8 mouse cellular contexts compared by ENCODE assay signal in genomic region chr3:84313003-84313800, GRCm38 (mm10). TPM values are rescaled to one million over a fixed set of nuclear protein-coding genes. Genes with fewer than 3 reads are reported as not detected.
DNase-seq lines count a peak whose midpoint lies in the region; ATAC-seq and TF ChIP-seq lines count a peak whose summit lies in the region.

No protein-coding gene starts in this region.

- H3K4me2 ChIP-seq in limb, embryonic 14.5 days (replicated peaks; ENCODE audit: low read depth, low read length, severe bottlenecking), result no peak overlapping the region
- peak overlapping the region; percentile 40; the same call in 1 of the 2 replicates for H3K4me2 ChIP-seq in midbrain, embryonic 16.5 days (ENCODE audit: low read length)

- peak; percentile 30 to 54; a peak in 1 of 4 replicates for TF ChIP-seq POLR2A in MEL (IDR thresholded peaks at IDR 0.05; ENCODE audit: control insufficient read depth in 1 of 2, insufficient read depth in 1 of 2, low read depth in 1 of 2, low read length in 2 of 2, poor library complexity in 1 of 2)
- TF ChIP-seq POLR2A in limb, embryonic 14.5 days (IDR thresholded peaks at IDR 0.05; ENCODE audit: borderline replicate concordance, extremely low read depth, insufficient read depth, insufficient read length), result no peak

- ATAC-seq in limb, embryonic 14.5 days (ENCODE audit: low FRiP score, low read depth), result no peak
- peak; percentile 37; the same call in 1 of the 2 replicates for ATAC-seq in midbrain, embryonic 16.5 days

- H3K9me3 ChIP-seq in MEL (replicated peaks; ENCODE audit: insufficient read depth, low read length), result no peaks in the 10 kb centered on the region
- H3K9me3 ChIP-seq in limb, embryonic 14.5 days (ENCODE audit: control insufficient read depth, low read length), result no peaks in the 10 kb centered on the region
- no peaks in the 10 kb centered on the region for H3K9me3 ChIP-seq in midbrain, embryonic 16.5 days (replicated peaks; ENCODE audit: control insufficient read depth, low read length, poor library complexity, severe bottlenecking)

- DNase-seq in 3T3-L1 (ENCODE audit: low read depth, low spot score), result peak; percentile 98
- DNase-seq in MEL (ENCODE audit: low read depth, low spot score), result peak; percentile 94
- DNase-seq in cerebellum, postnatal 10 days, result peak; percentile 80 to 88
- DNase-seq in frontal cortex, postnatal 14 days (ENCODE audit: low spot score in 2 of 2), result peak; percentile 38 to 61
- DNase-seq in kidney, adult 18-20 months, result peak; percentile 70
- DNase-seq in limb, embryonic 14.5 days (ENCODE audit: low spot score), result peak; percentile 71
- DNase-seq in testis, postnatal 10 days (ENCODE audit: low spot score), result peak; percentile 50

- 51% methylated on average over 18 of the region's 18 CpGs for WGBS in limb, embryonic 14.5 days
- WGBS in midbrain, embryonic 16.5 days, result 51% methylated on average over 18 of the region's 18 CpGs

- peak overlapping the region; percentile 79 for H3K27ac ChIP-seq in MEL (ENCODE audit: control insufficient read depth, low read depth, low read length)
- no peak overlapping the region for H3K27ac ChIP-seq in limb, embryonic 14.5 days (replicated peaks; ENCODE audit: low read depth, low read length)
- H3K27ac ChIP-seq in midbrain, embryonic 16.5 days (ENCODE audit: low read length), result no peak overlapping the region

- peak; percentile 31 to 43; a peak in 2 of 4 replicates for TF ChIP-seq EP300 in MEL (IDR thresholded peaks at IDR 0.05; ENCODE audit: low read depth in 1 of 2, low read length in 2 of 2)

- H3K27me3 ChIP-seq in MEL (ENCODE audit: control insufficient read depth in 1 of 2, insufficient read depth in 2 of 2, low read length in 2 of 2), result no peaks in the 10 kb centered on the region
- H3K27me3 ChIP-seq in limb, embryonic 14.5 days (ENCODE audit: control insufficient read depth, insufficient read depth, low read length), result no peaks in the 10 kb centered on the region
- no peaks in the 10 kb centered on the region for H3K27me3 ChIP-seq in midbrain, embryonic 16.5 days (ENCODE audit: control insufficient read depth, insufficient read depth, low read depth, low read length)

- peak; percentile 71 to 98 (median 84) for TF ChIP-seq CTCF in MEL (IDR thresholded peaks at IDR 0.05 in 2 of 3, conservative IDR thresholded peaks at IDR 0.05 in 1 of 3; ENCODE audit: control insufficient read depth in 1 of 3, insufficient read depth in 1 of 3, low read depth in 2 of 3, low read length in 3 of 3, poor library complexity in 1 of 3, severe bottlenecking in 1 of 3)

- H3K79me2 ChIP-seq in MEL (ENCODE audit: control insufficient read depth, insufficient read depth, low read length, poor library complexity), result no peaks in the 10 kb centered on the region

- peak; percentile 99 for TF ChIP-seq RAD21 in MEL (IDR thresholded peaks at IDR 0.05; ENCODE audit: low read depth, low read length)

- H3K9ac ChIP-seq in MEL (ENCODE audit: control insufficient read depth, low read depth, low read length, poor library complexity, severe bottlenecking), result peak overlapping the region; percentile 82
- H3K9ac ChIP-seq in limb, embryonic 14.5 days (ENCODE audit: low read depth, low read length, severe bottlenecking), result no peak overlapping the region
- H3K9ac ChIP-seq in midbrain, embryonic 16.5 days (ENCODE audit: low read depth, low read length), result no peak overlapping the region

- peak overlapping the region; percentile 49 to 59 for H3K4me3 ChIP-seq in MEL (ENCODE audit: control insufficient read depth in 1 of 2, insufficient read depth in 1 of 2, low read depth in 2 of 2, low read length in 2 of 2)
- H3K4me3 ChIP-seq in limb, embryonic 14.5 days (replicated peaks; ENCODE audit: low read length), result no peak overlapping the region
- no peak overlapping the region for H3K4me3 ChIP-seq in midbrain, embryonic 16.5 days (ENCODE audit: low read depth, low read length)

- peaks cover 0 to 12% of the 10 kb centered on the region in 2 experiments; a peak in 2 of 4 replicates for H3K36me3 ChIP-seq in MEL (ENCODE audit: control insufficient read depth in 1 of 2, insufficient read depth in 2 of 2, low read length in 2 of 2)
- H3K36me3 ChIP-seq in limb, embryonic 14.5 days (ENCODE audit: control insufficient read depth, insufficient read depth, low read length), result no peaks in the 10 kb centered on the region
- H3K36me3 ChIP-seq in midbrain, embryonic 16.5 days (ENCODE audit: control insufficient read depth, insufficient read depth, low read length), result no peaks in the 10 kb centered on the region

- H3K4me1 ChIP-seq in MEL (ENCODE audit: control insufficient read depth in 1 of 2, insufficient read depth in 2 of 2, low read length in 2 of 2), result peaks cover 3 to 19% of the 10 kb centered on the region in 2 experiments; a peak in 3 of 4 replicates
- H3K4me1 ChIP-seq in limb, embryonic 14.5 days (ENCODE audit: control insufficient read depth, insufficient read depth, low read length), result no peaks in the 10 kb centered on the region
- peaks cover 3% of the 10 kb centered on the region; the same call in 1 of the 2 replicates for H3K4me1 ChIP-seq in midbrain, embryonic 16.5 days (ENCODE audit: control insufficient read depth, insufficient read depth, low read length)

TF ChIP-seq in MEL, 35 proteins besides CTCF, POLR2A, EP300 and RAD21:
- TF ChIP-seq MAZ (IDR thresholded peaks at IDR 0.05; ENCODE audit: low read depth, low read length), result no peak
- TF ChIP-seq TAL1 (IDR thresholded peaks at IDR 0.05; ENCODE audit: low read length), result no peak
- peak; percentile 51; the same call in 1 of the 2 replicates for TF ChIP-seq MAX (IDR thresholded peaks at IDR 0.05; ENCODE audit: low read length)
- peak; percentile 94 for TF ChIP-seq ZC3H11A (IDR thresholded peaks at IDR 0.05; ENCODE audit: low read depth, low read length)
- TF ChIP-seq ELF1 (IDR thresholded peaks at IDR 0.05; ENCODE audit: low read depth, low read length), result peak; percentile 77
- TF ChIP-seq POLR2AphosphoS2 (IDR thresholded peaks at IDR 0.05; ENCODE audit: low read length), result no peak
- no peak; the same call in 1 of the 2 replicates for TF ChIP-seq HCFC1 (IDR thresholded peaks at IDR 0.05; ENCODE audit: low read depth, low read length)
- no peak for TF ChIP-seq E2F4 (IDR thresholded peaks at IDR 0.05; ENCODE audit: borderline replicate concordance, low read depth, low read length)
- TF ChIP-seq USF2 (IDR thresholded peaks at IDR 0.05; ENCODE audit: borderline replicate concordance in 1 of 2, insufficient read depth in 1 of 2, low read depth in 1 of 2, low read length in 2 of 2), result no peak
- no peak for TF ChIP-seq UBTF (IDR thresholded peaks at IDR 0.05; ENCODE audit: borderline replicate concordance, insufficient read depth, low read depth, low read length)
- TF ChIP-seq KAT2A (conservative IDR thresholded peaks at IDR 0.05; ENCODE audit: low read depth, low read length), result no peak
- TF ChIP-seq GABPA (IDR thresholded peaks at IDR 0.05; ENCODE audit: low read depth, low read length), result no peak
- TF ChIP-seq ETS1 (IDR thresholded peaks at IDR 0.05; ENCODE audit: low read depth, low read length), result peak; percentile 50; the same call in 1 of the 2 replicates
- no peak for TF ChIP-seq MAFK (IDR thresholded peaks at IDR 0.05; ENCODE audit: borderline replicate concordance, low read depth, low read length)
- no peak for TF ChIP-seq POLR2AphosphoS5 (IDR thresholded peaks at IDR 0.05; ENCODE audit: borderline replicate concordance, low read depth, low read length)
- TF ChIP-seq CHD1 (IDR thresholded peaks at IDR 0.05; ENCODE audit: low read depth, low read length), result no peak
- peak; percentile 59 for TF ChIP-seq TBP (IDR thresholded peaks at IDR 0.05; ENCODE audit: low read depth, low read length)
- no peak for TF ChIP-seq MEF2A (IDR thresholded peaks at IDR 0.05; ENCODE audit: extremely low read depth, insufficient replicate concordance, low read depth, low read length, poor library complexity, severe bottlenecking)
- no peak for TF ChIP-seq RCOR1 (IDR thresholded peaks at IDR 0.05; ENCODE audit: low read depth, low read length)
- TF ChIP-seq CHD2 (IDR thresholded peaks at IDR 0.05; ENCODE audit: low read length), result no peak
- TF ChIP-seq USF1 (IDR thresholded peaks at IDR 0.05; ENCODE audit: low read depth, low read length), result no peak
- no peak for TF ChIP-seq ZMIZ1 (IDR thresholded peaks at IDR 0.05; ENCODE audit: low read depth, low read length)
- peak; percentile 90 for TF ChIP-seq MYC (IDR thresholded peaks at IDR 0.05; ENCODE audit: low read depth, low read length)
- TF ChIP-seq TCF12 (IDR thresholded peaks at IDR 0.05; ENCODE audit: low read depth, low read length), result peak; percentile 22; the same call in 1 of the 2 replicates
- TF ChIP-seq ZKSCAN1 (IDR thresholded peaks at IDR 0.05; ENCODE audit: low read depth, low read length), result no peak
- TF ChIP-seq MXI1 (IDR thresholded peaks at IDR 0.05; ENCODE audit: low read depth, low read length), result 0 out of 2 replicates have a peak, but pooled peaks have one; percentile 4
- TF ChIP-seq ZNF384 (IDR thresholded peaks at IDR 0.05; ENCODE audit: low read depth, low read length), result no peak
- no peak for TF ChIP-seq MYB (IDR thresholded peaks at IDR 0.05; ENCODE audit: low read depth, low read length)
- TF ChIP-seq GATA1 (IDR thresholded peaks at IDR 0.05; ENCODE audit: low read depth, low read length), result peak; percentile 52
- TF ChIP-seq SIN3A (IDR thresholded peaks at IDR 0.05; ENCODE audit: low read length), result peak; percentile 81
- peak; percentile 97 for TF ChIP-seq SMC3 (IDR thresholded peaks at IDR 0.05; ENCODE audit: low read depth, low read length)
- TF ChIP-seq NRF1 (IDR thresholded peaks at IDR 0.05; ENCODE audit: insufficient read depth, low read depth, low read length, poor library complexity, severe bottlenecking), result peak; percentile 58; the same call in 1 of the 2 replicates
- no peak for TF ChIP-seq JUND (IDR thresholded peaks at IDR 0.05; ENCODE audit: low read depth, low read length)
- TF ChIP-seq BHLHE40 (IDR thresholded peaks at IDR 0.05; ENCODE audit: borderline replicate concordance, low read depth, low read length), result no peak; the same call in none of the 2 replicates
- peak; percentile 36 for TF ChIP-seq NELFE (IDR thresholded peaks at IDR 0.05; ENCODE audit: low read depth, low read length)
TF ChIP-seq in MEL: peak in this region for 13.

RNA-seq across cellular contexts. Expression of gene Trim2, which starts 6.5 kb away (rescaled TPM):
- total RNA-seq in MEL (2012; rRNA removed), result 1.7 and 2.8 TPM in 2 replicates
- 1 to 10 TPM in 1 of 2 experiments, not detected in 1; 4.4 TPM for polyA plus RNA-seq in MEL (2012; ENCODE audit: insufficient read depth in 1 of 2, insufficient read length in 2 of 2, low read depth in 1 of 2, low replicate concordance in 2 of 2, missing spikeins in 1 of 2)
- 17.4 and 20.5 TPM in 2 replicates for polyA plus RNA-seq in limb, embryonic 14.5 days (2012; rRNA removed)
- polyA plus RNA-seq in limb, embryonic 14.5 days (2014; fragmentation: Nextera tagmentation; extraction: Ambion mirVana), result 28.1 and 30.6 TPM in 2 replicates
- 174 and 182 TPM in 2 replicates for polyA plus RNA-seq in midbrain, embryonic 16.5 days (2015; fragmentation: Nextera tagmentation; extraction: Ambion mirVana)

Comparison
In these comparisons a context has a peak if more than half of its experiments do, and no peak if none do; other contexts are left out.
1. H3K4me3 ChIP-seq: peak in MEL (2 of 2); none in limb, embryonic 14.5 days (single experiment) and midbrain, embryonic 16.5 days (single experiment).
2. Peak in every context shown above with its lines, with median percentiles within 50 percentile points of each other: DNase-seq.